Mouse (Mus musculus) intestine, embryonic 16.5 days (tissue): ENCODE data around the gene BC053393. TPM values are rescaled to one million over a fixed set of nuclear protein-coding genes. Genes with fewer than 3 reads are reported as not detected.

Experiments
- ATAC-seq: fragments of 200-750 bp; cut with Nextera tagmentation; 2 replicates; pipeline ENCODE4 v1.8.0; 2017; ENCODE audit warnings: moderate TSS enrichment, moderate library complexity
- H3K27ac ChIP-seq: fragments of 300-500 bp; sonication (generic); 2 replicates; pipeline ENCODE4 v1.5.1; 2014; ENCODE audit warnings: mild to moderate bottlenecking, low read length
- H3K27me3 ChIP-seq: fragments of 300-500 bp; sonication (generic); replicated peaks from 2 replicates; pipeline ENCODE4 v1.6.1; 2014; ENCODE audit warnings: low read length, control low read depth, mixed read lengths; ENCODE audit not compliant: control insufficient read depth, insufficient read depth
- H3K36me3 ChIP-seq: fragments of 300-500 bp; sonication (generic); 2 replicates; pipeline ENCODE4 v1.6.1; 2014; ENCODE audit warnings: low read length, control low read depth; ENCODE audit not compliant: control insufficient read depth, insufficient read depth
- H3K4me1 ChIP-seq: fragments of 300-500 bp; sonication (generic); 2 replicates; pipeline ENCODE4 v1.6.1; 2014; ENCODE audit warnings: low read length, control low read depth, mixed read lengths; ENCODE audit not compliant: control insufficient read depth, insufficient read depth
- H3K4me2 ChIP-seq: fragments of 300-500 bp; sonication (generic); 2 replicates; pipeline ENCODE4 v1.6.1; 2014; ENCODE audit warnings: low read depth, low read length, control low read depth
- H3K4me3 ChIP-seq: fragments of 300-500 bp; sonication (generic); 2 replicates; pipeline ENCODE4 v1.5.1; 2014; ENCODE audit warnings: mild to moderate bottlenecking, low read length
- H3K9ac ChIP-seq: fragments of 300-500 bp; sonication (generic); 2 replicates; pipeline ENCODE4 v1.6.1; 2014; ENCODE audit warnings: low read depth, low read length
- H3K9me3 ChIP-seq: fragments of 300-500 bp; sonication (generic); 2 replicates; pipeline ENCODE4 v1.6.1; 2016; ENCODE audit warnings: low read length, control low read depth; ENCODE audit not compliant: control insufficient read depth
- WGBS: fragments of 180-500 bp; shearing (Covaris S2); extraction: QIAGEN DNeasy Blood & Tissue Kit; methylation state at CpG from one replicate; pipeline ENCODE4 v1.1.7; 2014; 5-methylcytosine and 5-hydroxymethylcytosine counted together
- polyA plus RNA-seq: library from polyadenylated mRNA; unstranded; fragments of >200 nt; fragmentation: Nextera tagmentation; extraction: Ambion mirVana; gene quantifications from 2 replicates; pipeline ENCODE4 v1.2.1, GENCODE M21; 2015

The BC053393 gene
- not detected in 2 replicates for polyA plus RNA-seq

DNA sequence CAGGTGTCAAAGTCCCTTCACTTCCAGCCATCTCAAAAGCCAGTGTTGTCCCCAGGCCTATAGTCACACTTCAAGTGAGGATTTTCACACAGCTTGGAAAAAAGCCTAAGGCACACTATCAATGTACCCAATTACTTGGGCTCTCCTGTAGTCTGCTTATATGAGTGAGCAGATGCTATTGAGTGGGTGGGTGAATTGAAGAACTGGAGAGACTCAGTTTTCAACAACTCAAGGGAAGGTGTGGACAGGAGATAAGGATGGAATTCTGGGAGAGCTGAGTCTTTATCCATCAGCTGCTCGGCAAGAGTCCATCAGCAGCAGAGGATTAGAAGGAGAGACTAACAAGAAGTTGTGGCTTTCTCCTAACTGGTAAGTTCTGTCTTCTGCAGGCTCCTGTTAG, at the start of gene BC053393:
BC053393 (plus strand) TSS at position 210 of the 400 bp plus-strand sequence.
- 66% methylated on average over 1 of the region's 1 CpGs for WGBS
- H3K9ac ChIP-seq, result no peak within 1 kb of the TSS
- H3K27me3 ChIP-seq, result no peaks in the 10 kb centered on the region
- no peak for ATAC-seq
- H3K4me3 ChIP-seq, result no peak within 1 kb of the TSS
- H3K36me3 ChIP-seq, result no peaks in the 10 kb centered on the region
- no peak within 1 kb of the TSS for H3K4me2 ChIP-seq
- H3K9me3 ChIP-seq, result no peaks in the 10 kb centered on the region
- H3K4me1 ChIP-seq, result no peaks in the 10 kb centered on the region
- H3K27ac ChIP-seq, result no peak within 1 kb of the TSS

DNA sequence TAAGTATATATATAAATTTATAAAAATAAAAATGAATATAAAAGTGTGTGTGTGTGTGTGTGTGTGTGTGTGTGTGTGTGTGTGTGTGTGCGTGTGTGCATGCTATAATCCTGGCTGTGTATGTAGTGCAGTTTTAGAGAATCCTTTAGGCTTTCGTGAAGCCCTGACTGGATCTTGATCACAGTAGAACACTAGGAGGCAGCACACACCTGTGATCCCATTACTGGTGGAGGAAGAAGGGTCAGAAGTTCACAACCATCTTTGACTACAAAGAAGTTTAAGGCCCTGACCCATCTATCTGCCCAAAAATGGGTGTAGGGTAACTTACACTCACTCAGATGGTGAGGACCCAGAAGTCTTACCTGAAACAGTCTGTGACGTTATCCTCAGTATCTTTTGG, 48.6 kb upstream of the BC053393 start:
- Histone ChIP-seq H3K27me3 (no peaks in the 10 kb centered on the region), H3K4me1 (no peaks in the 10 kb centered on the region), H3K9ac (no peak overlapping the region), H3K36me3 (no peaks in the 10 kb centered on the region), H3K4me2 (no peak overlapping the region), H3K4me3 (no peak overlapping the region), H3K9me3 (no peaks in the 10 kb centered on the region), H3K27ac (no peak overlapping the region)
- 77% methylated on average over 3 of the region's 3 CpGs for WGBS
- ATAC-seq, result no peak

DNA sequence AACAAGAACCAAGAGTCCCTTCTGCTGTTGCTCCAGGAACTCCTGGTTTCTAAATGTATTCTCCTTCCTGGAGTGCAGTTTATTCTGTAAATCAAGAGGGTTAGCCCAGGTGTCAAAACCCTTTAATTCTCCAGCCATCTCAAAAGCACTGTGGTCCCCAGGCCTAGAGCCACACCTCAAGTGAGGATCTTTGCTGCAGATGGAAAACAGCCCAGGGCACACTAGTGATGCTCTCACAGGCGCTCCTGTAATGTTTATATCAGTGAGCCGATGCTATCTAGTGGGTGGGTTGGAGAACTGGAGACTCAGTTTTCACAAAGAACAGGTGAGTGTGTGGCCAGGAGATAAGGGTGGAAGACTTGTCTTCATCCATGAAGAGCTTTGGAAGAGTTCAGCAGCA, 47.4 kb upstream of the BC053393 start, which contains the start of gene Gm12169:
Gm12169 (plus strand) TSS at position 301 of the 400 bp plus-strand sequence.
- H3K27me3 ChIP-seq, result no peaks in the 10 kb centered on the region
- no peak for ATAC-seq
- H3K36me3 ChIP-seq, result no peaks in the 10 kb centered on the region
- H3K27ac ChIP-seq, result no peak within 1 kb of the TSS
- 72% methylated on average over 2 of the region's 2 CpGs for WGBS
- no peak within 1 kb of the TSS for H3K4me3 ChIP-seq
- no peak within 1 kb of the TSS for H3K4me2 ChIP-seq
- no peaks in the 10 kb centered on the region for H3K4me1 ChIP-seq
- no peaks in the 10 kb centered on the region for H3K9me3 ChIP-seq
- H3K9ac ChIP-seq, result no peak within 1 kb of the TSS

DNA sequence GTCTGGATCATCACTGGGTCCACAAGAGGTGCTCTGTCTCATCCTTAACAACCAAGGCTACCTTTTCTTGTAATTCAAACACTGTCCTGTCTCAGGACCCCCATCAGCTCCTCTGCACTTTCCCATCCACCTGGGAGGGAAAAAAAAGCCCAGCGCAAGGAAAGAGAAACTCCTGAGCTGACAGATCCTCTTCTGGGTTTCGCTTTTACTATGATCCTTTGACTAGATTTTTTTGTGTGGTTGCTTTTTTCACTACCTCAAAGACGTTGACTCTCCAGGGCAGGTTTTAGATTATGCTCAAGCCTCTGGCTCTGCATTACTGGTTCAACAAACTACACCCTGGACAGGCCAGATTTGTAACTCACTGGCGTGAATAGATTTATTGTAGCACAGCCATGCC, 41.2 kb upstream of the BC053393 start:
- no peak for ATAC-seq
- no peak overlapping the region for H3K9ac ChIP-seq
- H3K9me3 ChIP-seq, result no peaks in the 10 kb centered on the region
- no peak overlapping the region for H3K4me2 ChIP-seq
- H3K4me1 ChIP-seq, result no peaks in the 10 kb centered on the region
- H3K4me3 ChIP-seq, result no peak overlapping the region
- 58% methylated on average over 4 of the region's 4 CpGs for WGBS
- H3K36me3 ChIP-seq, result no peaks in the 10 kb centered on the region
- H3K27me3 ChIP-seq, result no peaks in the 10 kb centered on the region
- H3K27ac ChIP-seq, result no peak overlapping the region

DNA sequence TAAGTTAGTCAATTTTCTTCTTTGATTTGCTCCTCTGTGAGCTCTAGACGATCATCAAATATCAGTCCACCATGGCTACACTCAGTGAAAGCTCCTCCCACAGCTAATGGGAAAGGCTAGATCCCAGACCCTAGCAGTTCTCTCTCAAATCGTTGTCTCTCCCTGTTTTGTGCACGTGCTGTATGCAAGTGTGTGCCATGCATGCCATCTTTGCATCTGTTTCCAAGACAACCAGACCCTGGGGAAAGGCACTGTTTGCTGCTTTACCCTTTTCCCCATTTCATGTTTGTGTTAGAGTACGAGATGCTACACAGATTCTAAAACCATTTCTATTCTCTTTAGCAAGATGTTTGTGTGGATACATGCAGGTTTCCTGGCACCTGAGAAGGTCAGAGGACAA, 34.4 kb upstream of the BC053393 start:
- WGBS, result 75% methylated on average over 4 of the region's 4 CpGs
- Histone ChIP-seq H3K4me1 (no peaks in the 10 kb centered on the region), H3K4me3 (no peak overlapping the region), H3K9me3 (no peaks in the 10 kb centered on the region), H3K9ac (no peak overlapping the region), H3K27me3 (no peaks in the 10 kb centered on the region), H3K27ac (no peak overlapping the region), H3K36me3 (no peaks in the 10 kb centered on the region), H3K4me2 (no peak overlapping the region)
- no peak for ATAC-seq

DNA sequence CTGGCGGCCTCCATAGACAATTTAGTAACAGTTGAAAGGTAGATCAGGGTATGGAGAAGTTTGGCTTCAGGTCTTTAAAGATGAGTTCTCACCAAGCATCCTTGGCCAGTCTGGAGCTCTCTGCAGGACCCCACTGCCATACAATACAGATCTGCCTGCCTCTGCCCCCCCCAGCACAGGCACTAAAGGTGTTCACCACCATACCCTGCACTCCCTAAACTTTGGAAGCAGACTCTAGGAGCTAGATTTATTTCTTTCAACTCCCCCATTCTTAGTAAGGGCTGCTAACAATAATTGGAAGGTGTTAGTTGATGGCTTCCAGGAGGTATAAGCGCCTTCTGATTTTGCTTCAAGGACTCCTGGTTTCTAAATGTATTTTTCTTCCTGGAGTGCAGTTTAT, 27.8 kb upstream of the BC053393 start:
- Histone ChIP-seq H3K27ac (no peak overlapping the region), H3K9ac (no peak overlapping the region)

DNA sequence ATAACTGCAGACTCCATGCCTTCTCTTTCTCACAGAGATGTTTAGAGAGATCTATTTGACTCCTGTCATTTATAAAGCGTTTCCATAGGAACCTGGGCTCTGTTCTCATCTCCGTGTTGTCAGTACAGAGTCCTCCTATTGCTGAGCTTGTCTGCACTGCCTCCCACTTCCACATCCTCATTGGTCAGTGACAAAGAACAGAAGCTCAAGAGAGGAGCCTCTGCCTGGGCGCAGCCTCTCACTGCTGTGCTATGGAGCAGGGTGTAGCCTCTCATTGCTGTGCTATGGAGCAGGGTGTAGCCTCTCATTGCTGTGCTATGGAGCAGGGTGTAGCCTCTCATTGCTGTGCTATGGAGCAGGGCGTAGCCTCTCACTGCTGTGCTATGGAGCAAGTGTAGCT, 21.6 kb upstream of the BC053393 start:
- no peak for ATAC-seq
- H3K9ac ChIP-seq, result no peak overlapping the region
- H3K4me2 ChIP-seq, result no peak overlapping the region
- 71% methylated on average over 4 of the region's 4 CpGs for WGBS
- no peaks in the 10 kb centered on the region for H3K36me3 ChIP-seq
- H3K27ac ChIP-seq, result no peak overlapping the region
- H3K4me3 ChIP-seq, result no peak overlapping the region
- H3K27me3 ChIP-seq, result no peaks in the 10 kb centered on the region
- H3K9me3 ChIP-seq, result no peaks in the 10 kb centered on the region
- H3K4me1 ChIP-seq, result no peaks in the 10 kb centered on the region

More for the DNA sequence above, 27.8 kb upstream of the BC053393 start:
- Histone ChIP-seq H3K4me1 (no peaks in the 10 kb centered on the region), H3K27me3 (no peaks in the 10 kb centered on the region), H3K4me2 (no peak overlapping the region), H3K9me3 (no peaks in the 10 kb centered on the region), H3K4me3 (no peak overlapping the region), H3K36me3 (no peaks in the 10 kb centered on the region)
- WGBS, result 88% methylated on average over 2 of the region's 2 CpGs
- ATAC-seq, result no peak

DNA sequence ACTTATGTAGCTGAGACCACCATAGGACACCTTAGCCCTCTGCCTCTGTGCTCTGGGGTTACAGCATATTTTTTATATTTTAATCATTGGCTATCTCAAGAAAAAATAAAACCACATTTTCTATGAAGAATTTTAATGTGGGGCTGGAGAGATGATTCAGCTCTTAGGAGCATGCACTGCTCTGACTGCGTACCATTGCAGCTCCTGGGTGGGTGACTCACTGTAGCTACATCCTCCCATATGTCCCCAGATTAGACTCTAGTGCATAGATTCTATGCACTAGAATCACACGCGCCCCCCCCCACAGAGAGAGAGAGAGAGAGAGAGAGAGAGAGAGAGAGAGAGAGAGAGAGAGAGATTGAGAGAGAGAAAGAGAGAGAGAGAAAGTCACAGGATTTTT, 18.6 kb upstream of the BC053393 start:
- H3K4me2 ChIP-seq, result no peak overlapping the region
- no peak for ATAC-seq
- no peak overlapping the region for H3K4me3 ChIP-seq
- H3K27ac ChIP-seq, result no peak overlapping the region
- WGBS, result 96% methylated on average over 3 of the region's 3 CpGs
- no peaks in the 10 kb centered on the region for H3K9me3 ChIP-seq
- no peaks in the 10 kb centered on the region for H3K27me3 ChIP-seq
- no peaks in the 10 kb centered on the region for H3K36me3 ChIP-seq
- H3K9ac ChIP-seq, result no peak overlapping the region
- H3K4me1 ChIP-seq, result no peaks in the 10 kb centered on the region

DNA sequence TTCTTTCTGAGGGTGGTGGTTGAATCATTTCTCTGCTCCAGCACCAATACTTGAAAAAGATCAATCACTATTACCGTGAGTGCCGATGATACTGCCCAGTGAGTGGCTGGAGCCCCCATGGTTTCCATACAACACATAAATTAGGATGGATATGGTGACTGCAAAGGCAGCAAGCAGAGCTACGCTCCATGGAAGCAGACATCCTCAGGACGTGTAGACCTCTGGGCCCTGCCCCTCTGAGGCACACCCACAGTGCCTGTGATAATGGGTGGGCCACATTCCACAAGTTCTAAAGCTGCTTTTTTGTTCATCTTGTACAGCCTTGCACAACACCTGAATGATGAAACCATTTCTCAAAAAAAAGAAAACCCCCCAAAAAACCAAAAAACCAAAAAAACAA, 10.2 kb upstream of the BC053393 start:
- no peak for ATAC-seq
- Histone ChIP-seq H3K9ac (no peak overlapping the region), H3K36me3 (no peaks in the 10 kb centered on the region), H3K27ac (no peak overlapping the region), H3K4me2 (no peak overlapping the region), H3K9me3 (no peaks in the 10 kb centered on the region), H3K4me1 (no peaks in the 10 kb centered on the region), H3K4me3 (no peak overlapping the region), H3K27me3 (no peaks in the 10 kb centered on the region)
- WGBS, result 75% methylated on average over 4 of the region's 4 CpGs

DNA sequence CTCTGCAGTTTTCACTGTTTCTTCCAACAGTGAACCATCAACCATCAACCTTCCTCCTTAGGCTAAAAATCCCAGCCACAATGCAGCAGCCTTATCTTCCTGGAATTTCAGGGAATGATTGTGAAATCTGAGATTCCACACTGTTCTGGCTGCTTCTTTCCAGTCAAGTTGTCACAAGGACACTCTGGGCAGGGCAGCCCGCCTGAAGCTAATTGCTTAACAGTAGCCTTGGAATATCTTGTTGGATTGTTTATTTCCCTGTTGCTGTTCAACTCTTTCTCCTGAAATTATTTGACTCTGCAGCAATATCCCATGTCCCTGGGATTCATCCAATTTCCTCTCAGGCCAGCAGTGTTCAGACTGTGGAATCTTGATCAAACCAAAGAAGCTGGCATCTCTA, 6.7 kb upstream of the BC053393 start:
- ATAC-seq, result no peak
- H3K4me1 ChIP-seq, result no peaks in the 10 kb centered on the region
- no peak overlapping the region for H3K4me3 ChIP-seq
- no peak overlapping the region for H3K9ac ChIP-seq
- H3K4me2 ChIP-seq, result no peak overlapping the region
- H3K36me3 ChIP-seq, result no peaks in the 10 kb centered on the region
- H3K9me3 ChIP-seq, result no peaks in the 10 kb centered on the region
- no peak overlapping the region for H3K27ac ChIP-seq
- 51% methylated on average over 1 of the region's 1 CpGs for WGBS
- H3K27me3 ChIP-seq, result no peaks in the 10 kb centered on the region
